Mouse (Mus musculus) ES-E14 (cell line): Measurements from ENCODE around the gene Plcb2. TPM values are rescaled to one million over a fixed set of nuclear protein-coding genes. Genes with fewer than 3 reads are reported as not detected.
A peak's percentile ranks its signal among the peaks of the same experiment; 100 is the strongest.

Source experiments
- DNase-seq: peaks from one replicate; pipeline ENCODE4 v3.0.0-alpha.2; 2013; ENCODE audit warnings: low read depth, low spot score
- H3K27ac ChIP-seq: 2 replicates; pipeline ENCODE4 v1.5.1; 2012; ENCODE audit warnings: low read depth, mild to moderate bottlenecking, low read length, moderate library complexity, mixed read lengths; ENCODE audit not compliant: poor library complexity, insufficient read depth, severe bottlenecking
- H3K36me3 ChIP-seq: 2 replicates; pipeline ENCODE4 v1.6.1; 2012; ENCODE audit warnings: mild to moderate bottlenecking, low read length, moderate library complexity, mixed read lengths; ENCODE audit not compliant: control insufficient read depth, poor library complexity, insufficient read depth, severe bottlenecking
- H3K4me1 ChIP-seq, 2 experiments: fragments of 150-350 bp in 1 of 2; sonication (generic) in 1 of 2; 2 replicates each; pipeline ENCODE4 v1.6.1; 2012; ENCODE audit warnings: low read length in 2 of 2, mild to moderate bottlenecking in 1 of 2, mixed read lengths in 1 of 2; ENCODE audit not compliant: control insufficient read depth in 2 of 2, insufficient read depth in 2 of 2, poor library complexity in 1 of 2
- H3K4me3 ChIP-seq, 2 experiments: fragments of 150-350 bp in 1 of 2; sonication (generic) in 1 of 2; 2 replicates each; pipeline ENCODE4 v1.5.1; 2012; ENCODE audit warnings: low read length in 2 of 2, low read depth in 1 of 2, mild to moderate bottlenecking in 1 of 2, mixed read lengths in 1 of 2; ENCODE audit not compliant: insufficient read depth in 1 of 2, poor library complexity in 1 of 2, severe bottlenecking in 1 of 2
- H3K9ac ChIP-seq: 2 replicates; pipeline ENCODE4 v1.6.1; 2012; ENCODE audit warnings: low read depth, mild to moderate bottlenecking, low read length, mixed read lengths; ENCODE audit not compliant: poor library complexity, insufficient read depth, severe bottlenecking
- H3K9me3 ChIP-seq: fragments of 150-350 bp; sonication (generic); 2 replicates; pipeline ENCODE4 v1.6.1; 2012; ENCODE audit warnings: low read depth, mild to moderate bottlenecking, low read length; ENCODE audit not compliant: control insufficient read depth, insufficient read depth
- CHD2 ChIP-seq: IDR thresholded peaks from 2 replicates; pipeline ENCODE4 v1.6.1; 2014; ENCODE audit warnings: mild to moderate bottlenecking, low read depth, low read length, inconsistent platforms
- HCFC1 ChIP-seq: IDR thresholded peaks from 2 replicates; pipeline ENCODE4 v1.6.1; 2012; ENCODE audit warnings: low read length, inconsistent platforms, borderline replicate concordance; ENCODE audit not compliant: insufficient read depth
- MAFK ChIP-seq: IDR thresholded peaks from 2 replicates; pipeline ENCODE4 v1.6.1; 2014; ENCODE audit warnings: mild to moderate bottlenecking, low read depth, low read length, inconsistent platforms; ENCODE audit not compliant: insufficient read depth
- ZC3H11A ChIP-seq: IDR thresholded peaks from 2 replicates; pipeline ENCODE4 v1.6.1; 2012; ENCODE audit warnings: low read depth, mild to moderate bottlenecking, inconsistent platforms, low read length, borderline replicate concordance
- ZNF384 ChIP-seq: IDR thresholded peaks from 2 replicates; pipeline ENCODE4 v1.6.1; 2012; ENCODE audit warnings: low read depth, low read length, inconsistent platforms
- in situ Hi-C, 2 experiments: fragments of 600-800 bp; cut with MboI; formaldehyde crosslinking; loops; one replicate each; pipeline ENCODE4 v1.15.1; 2025; ENCODE audit warnings: low sequenced_read_pairs in 2 of 2, inconsistent platforms in 1 of 2; ENCODE audit not compliant: unreplicated experiment in 2 of 2
- total RNA-seq: library from RNA; depleted of rRNA; stranded (reverse); fragments of 300-350 nt; gene quantifications from 2 replicates; pipeline ENCODE4 v1.2.3, GENCODE M21; 2012

The Plcb2 gene
- total RNA-seq, 1 experiment = 0.09 TPM

- Histone ChIP-seq H3K4me3 (no peak overlapping the region), H3K9me3 (no peaks in the 10 kb centered on the region), H3K9ac (no peak overlapping the region), H3K36me3 (no peaks in the 10 kb centered on the region), H3K27ac (no peak overlapping the region), H3K4me1 (peaks cover 4 to 17% of the 10 kb centered on the region in 2 experiments)
- DNase-seq = no peak
- in situ Hi-C loops = no loop called here
- TF ChIP-seq HCFC1 (no peak), CHD2 (no peak), ZC3H11A (no peak), MAFK (no peak), ZNF384 (no peak)
Measured at GRCm38 (mm10) chr2:118763469-118763868, 35.2 kb upstream of the Plcb2 start.

- TF ChIP-seq HCFC1 (no peak), CHD2 (no peak), MAFK (no peak), ZC3H11A (no peak), ZNF384 (no peak)
- in situ Hi-C loops = no loop called here
- H3K4me1 ChIP-seq = peaks cover 4 to 17% of the 10 kb centered on the region in 2 experiments
- H3K9me3 ChIP-seq = no peaks in the 10 kb centered on the region
- H3K9ac ChIP-seq = peak overlapping the region; percentile 6; the same call in 1 of the 2 replicates
- H3K36me3 ChIP-seq = no peaks in the 10 kb centered on the region
- no peak overlapping the region for H3K27ac ChIP-seq
- H3K4me3 ChIP-seq = no peak overlapping the region; a peak in 1 of 4 replicates
- no peak for DNase-seq
Measured at GRCm38 (mm10) chr2:118762784-118763148, 34.5 kb upstream of the Plcb2 start.

- Histone ChIP-seq H3K4me1 (peaks cover 4 to 17% of the 10 kb centered on the region in 2 experiments), H3K4me3 (peak within 1 kb of the TSS; percentile 6 to 27; a peak in 3 of 4 replicates), H3K27ac (no peak within 1 kb of the TSS), H3K9ac (peak within 1 kb of the TSS; percentile 6; the same call in 1 of the 2 replicates), H3K36me3 (no peaks in the 10 kb centered on the region), H3K9me3 (no peaks in the 10 kb centered on the region)
- TF ChIP-seq ZNF384 = no peak
- no peak for TF ChIP-seq CHD2
- TF ChIP-seq HCFC1 = no peak
- TF ChIP-seq MAFK = no peak
- no peak for TF ChIP-seq ZC3H11A
- DNase-seq = no peak
- in situ Hi-C loops = no loop called here
Measured at GRCm38 (mm10) chr2:118761906-118762783, 33.9 kb upstream of the Plcb2 start, which contains the start of gene Ccdc9b. TSS of gene Ccdc9b (minus strand) at chr2:118762661.

- Histone ChIP-seq H3K36me3 (no peaks in the 10 kb centered on the region), H3K9ac (no peak overlapping the region), H3K9me3 (no peaks in the 10 kb centered on the region), H3K4me3 (no peak overlapping the region), H3K4me1 (peaks cover 4 to 17% of the 10 kb centered on the region in 2 experiments), H3K27ac (no peak overlapping the region)
- no peak for DNase-seq
- TF ChIP-seq MAFK (no peak), ZC3H11A (no peak), HCFC1 (no peak), CHD2 (no peak), ZNF384 (no peak)
- in situ Hi-C loops = no loop called here
Measured at GRCm38 (mm10) chr2:118761358-118761757, 33.1 kb upstream of the Plcb2 start.
